Mouse (Mus musculus) effector memory CD4-positive, alpha-beta T cell, adult 5 months (primary cell): ENCODE results near the gene Tuba3b. TPM values are rescaled to one million over a fixed set of nuclear protein-coding genes. Genes with fewer than 3 reads are reported as not detected.

ENCODE experiments used
- polyA plus RNA-seq: library from polyadenylated mRNA; unstranded; fragments of 100-300 nt; shearing (Covaris generic); gene quantifications from one replicate; pipeline ENCODE4 v1.2.1, GENCODE M21; 2017

Tuba3b gene
- not detected for polyA plus RNA-seq

GRCm38 (mm10) chr6:145615666-145616210 lies at the start of gene Tuba3b:
Gene Tuba3b, plus strand, starts transcription at chr6:145615757.

DNA sequence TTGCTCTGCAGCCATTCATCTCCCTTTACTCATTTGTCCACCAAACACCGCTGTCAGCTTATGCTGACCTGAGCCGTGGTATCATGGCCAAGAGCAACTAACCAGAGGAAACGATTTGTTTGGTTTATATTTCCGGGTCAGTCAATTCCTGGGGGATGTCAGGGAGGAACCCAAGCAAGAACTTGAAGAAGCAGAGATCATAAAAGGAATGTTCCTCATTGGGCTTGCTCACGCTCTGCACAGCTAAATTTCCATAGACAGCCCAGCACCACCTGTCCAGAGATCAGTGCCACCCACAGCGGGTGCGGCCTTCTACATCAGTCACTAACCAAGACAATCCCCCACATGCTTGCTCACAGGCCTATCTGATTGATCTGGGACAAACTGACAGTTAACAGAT lies 1.3 kb upstream of the Tuba3b start, which contains the start of gene Lmntd1:
Gene Lmntd1 (minus strand): TSS at position 101 of the 400 bp plus-strand sequence.

Other genes starting within 250 kb of the Tuba3b start
- 0.36 TPM for gene Lmntd1, start 1.4 kb upstream of the Tuba3b start, polyA plus RNA-seq
- 0.21 TPM for gene Rassf8, start 131.0 kb downstream of the Tuba3b start, polyA plus RNA-seq
- gene Bhlhe41, start 249.8 kb downstream of the Tuba3b start, polyA plus RNA-seq: 0.12 TPM